Mouse (Mus musculus) ovary, postnatal 10 days (tissue): Measurements from ENCODE around the gene Wdr38.
"Not testable (repeated sequence)": the region's sequence is repeated elsewhere in the genome, so short reads cannot be mapped to it uniquely, and the experiment has no call there.

Experiments
- DNase-seq: peaks from one replicate; pipeline ENCODE4 v3.0.0; 2022; ENCODE audit warnings: low spot score

Gene Wdr38

DNA sequence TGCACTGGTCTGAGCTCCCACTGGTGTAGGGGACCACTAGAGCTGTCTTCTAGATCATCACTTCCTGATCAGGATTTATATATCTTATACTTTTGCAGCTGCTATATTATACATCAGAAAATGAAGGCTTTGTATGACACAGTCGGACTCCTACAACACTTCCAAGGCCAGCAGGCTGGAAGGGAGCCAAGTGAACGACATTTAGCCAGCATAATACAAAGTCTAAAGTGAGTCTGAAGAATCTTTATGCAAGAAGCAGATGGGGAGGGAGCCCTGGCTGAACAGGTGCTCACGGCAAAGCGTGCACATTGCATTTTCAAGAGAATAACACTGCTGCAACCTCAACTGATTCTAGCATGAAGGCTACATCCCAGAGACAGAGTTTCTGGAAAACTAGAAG, 4.8 kb upstream of the Wdr38 start:
- no peak for DNase-seq

DNA sequence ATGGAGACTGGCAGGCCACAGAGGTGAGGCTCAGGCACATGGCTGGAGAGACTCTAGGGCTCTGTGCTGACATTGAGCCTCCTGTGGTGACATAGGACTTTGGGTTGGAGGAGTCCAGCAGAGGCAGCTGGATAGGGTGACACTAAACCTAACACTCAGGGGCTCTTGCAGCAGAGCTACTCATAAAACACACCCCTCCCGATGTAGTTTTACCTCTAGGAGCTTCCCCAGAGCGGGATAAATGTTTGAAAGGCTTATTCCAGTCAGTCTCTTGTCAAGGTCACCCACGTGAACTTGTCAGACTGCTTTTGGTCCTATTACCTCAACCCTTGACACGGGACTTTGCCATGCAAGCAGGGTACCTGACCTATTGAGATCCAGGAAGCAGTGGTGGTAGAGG, 2.1 kb downstream of the Wdr38 start:
- no peak for DNase-seq

DNA sequence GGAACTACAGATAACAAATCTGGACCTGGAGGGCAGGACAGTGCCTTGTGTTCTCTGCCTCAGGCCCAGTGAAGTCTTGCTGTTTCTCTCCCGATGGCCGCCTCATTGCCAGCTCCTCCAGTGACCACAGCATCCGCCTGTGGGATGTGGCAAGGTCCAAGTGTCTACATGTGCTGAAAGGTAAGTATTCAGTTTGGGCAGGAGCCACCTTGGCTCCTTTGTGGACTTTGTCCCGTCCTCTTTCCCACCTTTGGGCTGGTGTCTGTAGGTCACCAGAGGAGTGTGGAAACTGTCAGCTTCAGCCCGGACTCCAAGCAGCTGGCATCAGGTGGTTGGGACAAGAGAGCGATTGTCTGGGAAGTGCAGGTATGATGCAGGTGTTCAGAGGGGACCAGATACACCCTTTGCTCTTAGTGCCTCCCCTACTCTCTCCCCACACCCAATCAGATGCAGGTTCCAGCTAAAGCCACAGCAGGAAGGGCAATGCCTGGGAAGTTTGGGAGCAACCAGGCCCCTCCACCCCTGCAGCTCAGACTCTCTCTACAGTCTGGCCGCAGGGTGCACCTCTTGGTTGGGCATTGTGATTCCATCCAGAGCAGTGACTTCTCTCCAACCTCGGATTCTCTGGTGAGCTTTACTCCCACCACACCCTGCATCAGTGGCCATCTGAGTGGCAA, 2.8 kb downstream of the Wdr38 start:
- no peak for DNase-seq

DNA sequence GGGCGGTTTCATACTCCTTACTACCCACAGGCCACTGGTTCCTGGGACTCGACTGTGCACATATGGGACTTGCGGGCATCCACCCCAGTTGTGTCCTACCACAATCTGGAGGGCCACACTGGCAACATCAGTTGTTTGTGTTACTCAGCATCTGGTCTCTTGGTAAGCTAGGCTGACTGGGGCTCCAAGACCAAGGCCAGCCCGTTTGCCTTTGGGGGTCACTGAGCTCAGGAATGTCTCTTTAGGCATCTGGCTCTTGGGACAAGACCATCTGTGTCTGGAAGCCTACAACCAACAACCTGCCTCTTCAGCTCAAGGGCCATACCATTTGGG, 3.3 kb downstream of the Wdr38 start:
- no peak for DNase-seq

GRCm38 (mm10) chr2:39001866-39002265, 4.6 kb downstream of the Wdr38 start:
- DNase-seq = no peak

- no peak for DNase-seq
These were observed 5.8 kb downstream of the Wdr38 start for GRCm38 (mm10) chr2:39003106-39003505.

DNA sequence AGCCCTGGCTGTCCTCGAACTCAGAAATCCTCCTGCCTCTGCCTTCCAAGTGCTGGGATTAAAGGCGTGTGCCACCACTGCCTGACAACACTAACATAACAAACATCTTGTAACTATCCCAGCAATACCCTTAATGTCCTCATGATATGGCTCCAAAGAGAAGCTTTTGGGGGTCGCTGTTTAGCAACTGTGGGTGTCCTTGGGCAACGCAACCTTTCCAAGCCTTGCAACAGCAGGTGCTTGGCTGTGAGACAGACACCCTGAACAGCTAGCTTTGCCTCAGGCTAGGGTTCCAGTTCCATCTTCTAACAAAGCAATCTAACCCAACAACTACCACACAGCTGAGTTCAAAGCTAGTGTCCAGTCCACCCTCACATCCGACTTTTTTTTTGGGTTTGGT, 6.2 kb downstream of the Wdr38 start:
- DNase-seq = no peak

DNA sequence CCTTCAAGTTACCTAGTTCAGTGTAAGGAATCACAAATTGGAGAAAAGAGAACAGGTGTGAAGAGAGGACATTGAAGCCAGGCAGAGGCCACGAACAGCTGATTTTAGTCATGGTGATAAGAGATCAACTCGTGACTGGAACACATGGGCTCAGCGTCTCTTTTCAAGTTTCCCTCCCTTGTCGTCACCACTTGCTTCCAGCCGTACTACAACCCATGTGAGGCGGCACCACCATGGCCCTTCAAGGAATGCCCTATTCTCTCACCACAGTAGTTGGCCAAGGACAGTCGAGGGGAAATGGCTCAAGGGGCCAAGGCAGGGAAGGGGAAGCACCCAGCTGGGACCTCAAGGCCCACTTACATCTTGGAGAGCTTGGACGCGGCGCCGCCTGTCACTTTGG, 7.1 kb downstream of the Wdr38 start:
- no peak for DNase-seq

GRCm38 (mm10) chr2:39004880-39005435, 7.7 kb downstream of the Wdr38 start, which contains the start of gene Arpc5l:
TSS of gene Arpc5l (plus strand) at chr2:39005348.
- DNase-seq = peak; percentile 82

DNA sequence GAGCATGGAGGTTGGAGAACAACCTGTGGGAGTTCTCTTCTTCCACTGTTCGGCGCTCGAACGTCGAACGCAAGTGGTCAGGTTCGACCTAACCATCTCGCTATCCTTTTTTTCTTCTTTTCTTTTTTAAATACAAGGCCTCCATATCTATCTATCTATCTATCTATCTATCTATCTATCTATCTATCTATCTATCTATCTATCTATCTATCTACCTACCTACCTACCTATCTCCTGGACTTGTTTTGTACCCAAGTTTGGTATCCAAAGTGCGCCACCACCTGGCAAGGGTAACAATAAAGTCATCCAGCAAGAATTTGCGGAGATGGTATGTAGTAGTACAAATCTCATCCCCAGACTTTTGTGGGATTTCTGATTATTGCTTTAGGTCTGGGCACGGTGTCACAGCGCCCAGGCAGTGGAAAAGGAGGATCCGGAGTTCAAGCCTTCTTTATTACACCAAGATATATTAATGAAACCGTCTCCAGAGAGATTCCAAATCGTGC, 8.4 kb downstream of the Wdr38 start, which contains the start of gene Rpl35:
TSS of gene Rpl35 (minus strand) at position 51 of the 506 bp plus-strand sequence.
- DNase-seq = no peak

DNA sequence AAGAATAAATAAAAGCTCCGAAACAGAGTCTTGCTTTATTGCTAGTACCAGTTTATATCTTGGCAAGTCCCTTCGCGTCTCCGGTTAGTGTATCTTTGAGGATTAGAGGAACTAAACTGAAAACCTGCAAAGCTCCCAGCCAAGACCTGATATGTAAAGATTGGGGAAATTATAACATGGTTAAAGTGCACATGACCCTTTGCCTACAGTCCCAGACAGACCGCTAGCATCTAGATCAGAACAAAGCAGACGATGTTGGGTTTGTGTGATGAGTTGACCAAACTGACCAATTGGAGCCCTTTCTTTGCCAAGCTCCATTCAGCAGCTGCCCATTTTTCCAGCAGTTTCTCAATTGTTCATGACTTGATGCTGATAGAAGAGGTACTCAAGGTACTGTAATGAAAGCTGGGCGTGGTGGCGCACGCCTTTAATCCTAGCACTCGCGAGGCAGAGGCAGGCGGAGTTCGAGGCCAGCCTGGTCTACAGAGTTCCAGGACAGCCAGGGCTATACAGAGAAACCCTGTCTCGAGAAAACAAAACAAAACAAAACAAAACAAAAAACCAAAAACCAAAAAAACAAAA, 9.0 kb downstream of the Wdr38 start:
- DNase-seq = no peak

- peak; percentile 93 for DNase-seq
These were observed 10.6 kb downstream of the Wdr38 start for GRCm38 (mm10) chr2:39007865-39008264.

DNA sequence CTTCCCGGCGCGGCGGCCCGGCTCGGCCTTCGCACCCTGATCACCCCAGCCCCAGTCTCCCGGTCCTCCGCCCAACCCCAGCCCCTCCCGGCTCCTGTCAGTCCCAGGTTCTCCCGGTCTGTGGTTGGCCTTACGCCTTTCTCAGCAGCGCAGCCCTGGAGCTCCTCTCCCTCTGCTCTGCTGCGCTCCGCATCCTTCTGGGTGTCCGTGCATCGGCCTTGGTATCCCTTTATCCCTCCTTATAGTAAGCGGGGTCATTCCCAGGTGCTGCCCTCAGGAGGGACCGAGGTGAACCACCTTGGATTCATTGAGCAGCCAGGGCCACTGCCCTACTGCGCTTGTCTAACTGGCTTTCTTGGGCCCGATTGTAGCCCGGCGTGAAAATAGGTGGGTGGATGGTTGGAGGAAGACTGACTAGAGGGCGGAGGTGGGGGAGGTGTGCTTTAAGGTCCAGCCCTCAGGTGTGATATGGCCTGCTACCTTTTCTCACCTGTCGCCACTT, 11.1 kb downstream of the Wdr38 start:
- no peak for DNase-seq

- DNase-seq = no peak
These were observed 11.7 kb downstream of the Wdr38 start for GRCm38 (mm10) chr2:39008954-39009365.

GRCm38 (mm10) chr2:39010144-39010543, 12.9 kb downstream of the Wdr38 start:
- DNase-seq = not testable (repeated sequence)

GRCm38 (mm10) chr2:39011264-39011663, 14.0 kb downstream of the Wdr38 start:
- no peak for DNase-seq

- no peak for DNase-seq
These were observed 14.7 kb downstream of the Wdr38 start for GRCm38 (mm10) chr2:39011971-39012370.

DNA sequence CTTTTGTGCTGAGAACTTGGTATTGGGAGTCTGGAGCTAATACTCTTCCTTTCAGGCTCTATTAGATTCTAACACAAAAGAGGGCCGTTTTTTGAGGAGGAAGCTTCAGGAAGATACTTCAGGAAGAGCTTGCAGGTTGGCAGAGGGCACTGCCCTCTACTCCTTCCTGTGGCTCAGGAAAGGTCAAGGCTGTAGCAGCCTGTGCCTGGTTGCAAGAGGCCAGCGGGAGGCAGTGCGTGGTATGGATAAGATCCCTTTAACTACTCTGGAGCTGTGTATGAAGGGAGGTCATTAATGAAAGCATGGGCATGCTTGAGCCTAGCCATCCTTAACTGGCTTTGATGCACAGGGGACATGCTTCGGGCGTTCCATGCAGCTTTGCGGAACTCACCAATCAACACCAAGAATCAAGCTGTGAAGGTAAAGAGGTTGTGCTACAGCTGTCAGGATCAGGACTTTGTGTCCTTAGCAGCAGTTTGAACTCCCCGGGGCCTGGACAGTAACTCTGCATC, 15.5 kb downstream of the Wdr38 start:
- no peak for DNase-seq

DNA sequence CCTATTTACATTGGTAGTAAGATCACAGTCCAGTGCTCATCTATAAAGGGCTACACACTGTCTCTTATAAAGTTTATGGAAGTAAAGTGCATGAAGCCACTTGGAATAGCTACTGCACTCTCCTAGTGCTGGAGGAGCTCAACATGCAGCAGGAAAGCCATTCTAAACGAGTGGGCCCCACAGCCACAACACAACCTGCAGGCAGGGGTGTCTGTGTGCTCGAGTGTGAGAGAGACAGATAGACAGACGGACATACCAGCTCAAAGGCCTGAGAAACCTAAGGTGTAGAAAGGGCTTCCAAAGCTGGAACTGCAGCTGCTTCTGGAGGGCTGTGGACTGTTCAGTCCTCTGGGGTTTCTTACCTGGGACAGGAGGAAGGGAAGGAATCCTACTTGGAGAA, 19.3 kb downstream of the Wdr38 start:
- no peak for DNase-seq

GRCm38 (mm10) chr2:39020004-39020403, 22.7 kb downstream of the Wdr38 start:
- no peak for DNase-seq

- no peak for DNase-seq
These were observed 34.3 kb downstream of the Wdr38 start for GRCm38 (mm10) chr2:39031611-39032010.

DNA sequence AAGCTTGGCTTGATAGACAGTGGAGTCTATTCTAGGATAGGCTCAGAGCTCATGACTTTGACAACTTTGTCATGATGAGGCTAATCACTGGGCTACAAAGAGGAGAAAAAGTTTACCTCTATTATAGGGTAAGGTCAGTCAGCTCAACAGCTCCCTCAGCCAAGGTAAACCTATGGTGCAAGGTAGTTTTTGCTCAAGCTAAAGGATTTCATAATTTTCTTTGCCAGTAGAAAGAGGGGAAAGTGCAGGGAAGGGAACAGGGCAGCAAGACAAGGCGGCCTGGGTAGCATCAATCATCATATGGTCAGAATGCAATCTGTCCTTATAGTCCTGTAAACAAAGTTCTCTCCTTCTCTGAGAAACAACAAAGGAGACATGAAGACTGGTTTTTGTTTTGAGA, 42.9 kb downstream of the Wdr38 start:
- DNase-seq = no peak

GRCm38 (mm10) chr2:39048515-39048914, 51.2 kb downstream of the Wdr38 start:
- no peak for DNase-seq
